Mouse (Mus musculus) urinary bladder, postnatal 4 days (tissue): ENCODE results near the gene Fkbp5.
A peak's percentile ranks its signal among the peaks of the same experiment; 100 is the strongest.
"Not testable (repeated sequence)": the region's sequence is repeated elsewhere in the genome, so short reads cannot be mapped to it uniquely, and the experiment has no call there.

Experiments
- DNase-seq, 2 experiments: peaks; one replicate each; pipeline ENCODE4 v3.0.0; 2021 to 2022; ENCODE audit warnings: low spot score in 2 of 2

The Fkbp5 gene

GRCm38 (mm10) chr17:28373821-28374220 lies 143.5 kb downstream of the Fkbp5 start:
- DNase-seq = peak in 1 of 2 experiments; percentile 40

- no peak for DNase-seq
Observed at GRCm38 (mm10) chr17:28371941-28372340, 145.4 kb downstream of the Fkbp5 start.

- no peak for DNase-seq
Observed at GRCm38 (mm10) chr17:28371286-28371685, 146.0 kb downstream of the Fkbp5 start.

GRCm38 (mm10) chr17:28369056-28369455 lies 148.3 kb downstream of the Fkbp5 start:
- DNase-seq = no peak

- peak; percentile 70 to 88 for DNase-seq
Observed at GRCm38 (mm10) chr17:28368449-28368848, 148.9 kb downstream of the Fkbp5 start.

- DNase-seq = no peak
Observed at GRCm38 (mm10) chr17:28365122-28365521, 152.2 kb downstream of the Fkbp5 start, which contains the start of gene Tulp1. TSS of gene Tulp1 (minus strand) at chr17:28365222.

GRCm38 (mm10) chr17:28363507-28363906 lies 153.8 kb downstream of the Fkbp5 start:
- DNase-seq = no peak

- no peak for DNase-seq
Observed at GRCm38 (mm10) chr17:28362653-28363292, 154.6 kb downstream of the Fkbp5 start.

GRCm38 (mm10) chr17:28361921-28362652 lies 155.2 kb downstream of the Fkbp5 start:
- no peak for DNase-seq

GRCm38 (mm10) chr17:28360531-28361277 lies 156.6 kb downstream of the Fkbp5 start:
- DNase-seq = no peak

- DNase-seq = not testable (repeated sequence)
Observed at GRCm38 (mm10) chr17:28358576-28359261, 158.6 kb downstream of the Fkbp5 start.

- DNase-seq = no peak
Observed at GRCm38 (mm10) chr17:28355871-28356270, 161.5 kb downstream of the Fkbp5 start.

GRCm38 (mm10) chr17:28352018-28352417 lies 165.3 kb downstream of the Fkbp5 start:
- DNase-seq = no peak

- no peak for DNase-seq
Observed at GRCm38 (mm10) chr17:28351353-28351890, 165.9 kb downstream of the Fkbp5 start.

GRCm38 (mm10) chr17:28350466-28351352 lies 166.6 kb downstream of the Fkbp5 start, which contains the start of gene Tead3:
TSS of gene Tead3 (minus strand) at chr17:28350817.
- peak; percentile 85 to 91 for DNase-seq

GRCm38 (mm10) chr17:28349901-28350465 lies 167.3 kb downstream of the Fkbp5 start:
- DNase-seq = no peak

GRCm38 (mm10) chr17:28349264-28349880 lies 168.0 kb downstream of the Fkbp5 start:
- no peak for DNase-seq
